Mouse (Mus musculus): ENCODE results near the gene Efhd1. TPM values are rescaled to one million over a fixed set of nuclear protein-coding genes. Genes with fewer than 3 reads are reported as not detected.

Gene Efhd1
- polyA plus RNA-seq, 1 experiment from 2014 or later: 1.7 TPM

- no peak for ATAC-seq (ENCODE audit: low FRiP score)
- H3K27ac ChIP-seq: no peak overlapping the region
- DNase-seq (ENCODE audit: low spot score): no peak
- no peaks in the 10 kb centered on the region for H3K4me1 ChIP-seq (replicated peaks; ENCODE audit: control insufficient read depth, insufficient read depth, low read length)
- no peaks in the 10 kb centered on the region for H3K36me3 ChIP-seq (replicated peaks; ENCODE audit: control insufficient read depth, insufficient read depth)
- peaks cover 5% of the 10 kb centered on the region; the same call in 1 of the 2 replicates for H3K9me3 ChIP-seq (ENCODE audit: control insufficient read depth, low read length)
- H3K4me3 ChIP-seq (replicated peaks; ENCODE audit: low read length): no peak overlapping the region
- no peaks in the 10 kb centered on the region for H3K27me3 ChIP-seq (ENCODE audit: control insufficient read depth, insufficient read depth, low read length)
- WGBS: 87% methylated on average over 8 of the region's 8 CpGs
- no peak overlapping the region for H3K4me2 ChIP-seq (replicated peaks)
- no peak overlapping the region for H3K9ac ChIP-seq
These were observed 49.8 kb downstream of the Efhd1 start for GRCm38 (mm10) chr1:87313843-87314570.

- no peak overlapping the region for H3K4me3 ChIP-seq (replicated peaks; ENCODE audit: low read length)
- H3K9ac ChIP-seq: no peak overlapping the region
- H3K36me3 ChIP-seq (replicated peaks; ENCODE audit: control insufficient read depth, insufficient read depth): no peaks in the 10 kb centered on the region
- DNase-seq (ENCODE audit: low spot score) (no peak), ATAC-seq (ENCODE audit: low FRiP score) (no peak)
- H3K4me2 ChIP-seq (replicated peaks): no peak overlapping the region
- no peaks in the 10 kb centered on the region for H3K4me1 ChIP-seq (replicated peaks; ENCODE audit: control insufficient read depth, insufficient read depth, low read length)
- peaks cover 20% of the 10 kb centered on the region for H3K9me3 ChIP-seq (ENCODE audit: control insufficient read depth, low read length)
- WGBS: 94% methylated on average over 2 of the region's 2 CpGs
- H3K27me3 ChIP-seq (ENCODE audit: control insufficient read depth, insufficient read depth, low read length): no peaks in the 10 kb centered on the region
- H3K27ac ChIP-seq: no peak overlapping the region
These were observed 51.3 kb downstream of the Efhd1 start for GRCm38 (mm10) chr1:87315431-87315830.

- no peaks in the 10 kb centered on the region for H3K4me1 ChIP-seq (replicated peaks; ENCODE audit: control insufficient read depth, insufficient read depth, low read length)
- ATAC-seq (ENCODE audit: low FRiP score) (no peak), DNase-seq (ENCODE audit: low spot score) (no peak)
- 74% methylated on average over 2 of the region's 2 CpGs for WGBS
- no peaks in the 10 kb centered on the region for H3K36me3 ChIP-seq (replicated peaks; ENCODE audit: control insufficient read depth, insufficient read depth)
- no peak overlapping the region for H3K4me2 ChIP-seq (replicated peaks)
- H3K27ac ChIP-seq: no peak overlapping the region
- H3K9ac ChIP-seq: no peak overlapping the region
- H3K27me3 ChIP-seq (ENCODE audit: control insufficient read depth, insufficient read depth, low read length): no peaks in the 10 kb centered on the region
- no peak overlapping the region for H3K4me3 ChIP-seq (replicated peaks; ENCODE audit: low read length)
- H3K9me3 ChIP-seq (ENCODE audit: control insufficient read depth, low read length): peaks cover 24% of the 10 kb centered on the region
These were observed 51.7 kb downstream of the Efhd1 start for GRCm38 (mm10) chr1:87315894-87316293.

GRCm38 (mm10) chr1:87316672-87317071, 52.5 kb downstream of the Efhd1 start:
- peaks cover 32% of the 10 kb centered on the region for H3K9me3 ChIP-seq (ENCODE audit: control insufficient read depth, low read length)
- no peak overlapping the region for H3K4me2 ChIP-seq (replicated peaks)
- no peak overlapping the region for H3K27ac ChIP-seq
- no peak overlapping the region for H3K4me3 ChIP-seq (replicated peaks; ENCODE audit: low read length)
- no peak overlapping the region for H3K9ac ChIP-seq
- no peaks in the 10 kb centered on the region for H3K27me3 ChIP-seq (ENCODE audit: control insufficient read depth, insufficient read depth, low read length)
- WGBS: 50% methylated on average over 3 of the region's 3 CpGs
- H3K36me3 ChIP-seq (replicated peaks; ENCODE audit: control insufficient read depth, insufficient read depth): no peaks in the 10 kb centered on the region
- ATAC-seq (ENCODE audit: low FRiP score): no peak
- peak; percentile 45 for DNase-seq (ENCODE audit: low spot score)
- no peaks in the 10 kb centered on the region for H3K4me1 ChIP-seq (replicated peaks; ENCODE audit: control insufficient read depth, insufficient read depth, low read length)

- no peak for ATAC-seq (ENCODE audit: low FRiP score)
- H3K9ac ChIP-seq: no peak overlapping the region
- no peak overlapping the region for H3K4me3 ChIP-seq (replicated peaks; ENCODE audit: low read length)
- no peak overlapping the region for H3K27ac ChIP-seq
- no peaks in the 10 kb centered on the region for H3K27me3 ChIP-seq (ENCODE audit: control insufficient read depth, insufficient read depth, low read length)
- H3K9me3 ChIP-seq (ENCODE audit: control insufficient read depth, low read length): peaks cover 34% of the 10 kb centered on the region
- H3K36me3 ChIP-seq (replicated peaks; ENCODE audit: control insufficient read depth, insufficient read depth): no peaks in the 10 kb centered on the region
- no peaks in the 10 kb centered on the region for H3K4me1 ChIP-seq (replicated peaks; ENCODE audit: control insufficient read depth, insufficient read depth, low read length)
- no peak for DNase-seq (ENCODE audit: low spot score)
- H3K4me2 ChIP-seq (replicated peaks): no peak overlapping the region
- WGBS: 9% methylated on average over 1 of the region's 1 CpGs
These were observed 56.9 kb downstream of the Efhd1 start for GRCm38 (mm10) chr1:87321071-87321470.

- no peak overlapping the region for H3K27ac ChIP-seq
- no peak overlapping the region for H3K4me2 ChIP-seq (replicated peaks)
- H3K9me3 ChIP-seq (ENCODE audit: control insufficient read depth, low read length): peaks cover 34% of the 10 kb centered on the region
- no peak for ATAC-seq (ENCODE audit: low FRiP score)
- H3K4me1 ChIP-seq (replicated peaks; ENCODE audit: control insufficient read depth, insufficient read depth, low read length): 0 out of 2 replicates have a peak, but pooled peaks cover under 1% of the 10 kb centered on the region
- H3K27me3 ChIP-seq (ENCODE audit: control insufficient read depth, insufficient read depth, low read length): no peaks in the 10 kb centered on the region
- no peak for DNase-seq (ENCODE audit: low spot score)
- WGBS: 93% methylated on average over 3 of the region's 3 CpGs
- H3K36me3 ChIP-seq (replicated peaks; ENCODE audit: control insufficient read depth, insufficient read depth): no peaks in the 10 kb centered on the region
- no peak overlapping the region for H3K4me3 ChIP-seq (replicated peaks; ENCODE audit: low read length)
- no peak overlapping the region for H3K9ac ChIP-seq
These were observed 58.6 kb downstream of the Efhd1 start for GRCm38 (mm10) chr1:87322778-87323177.

GRCm38 (mm10) chr1:87324649-87325048, 60.5 kb downstream of the Efhd1 start:
- no peak overlapping the region for H3K4me2 ChIP-seq (replicated peaks)
- H3K4me1 ChIP-seq (replicated peaks; ENCODE audit: control insufficient read depth, insufficient read depth, low read length): peaks cover 10% of the 10 kb centered on the region
- H3K27me3 ChIP-seq (ENCODE audit: control insufficient read depth, insufficient read depth, low read length): no peaks in the 10 kb centered on the region
- no peak overlapping the region for H3K9ac ChIP-seq
- DNase-seq (ENCODE audit: low spot score) (no peak), ATAC-seq (ENCODE audit: low FRiP score) (no peak)
- H3K27ac ChIP-seq: no peak overlapping the region
- peaks cover 22% of the 10 kb centered on the region for H3K9me3 ChIP-seq (ENCODE audit: control insufficient read depth, low read length)
- H3K4me3 ChIP-seq (replicated peaks; ENCODE audit: low read length): no peak overlapping the region
- H3K36me3 ChIP-seq (replicated peaks; ENCODE audit: control insufficient read depth, insufficient read depth): no peaks in the 10 kb centered on the region

GRCm38 (mm10) chr1:87326742-87327163, 62.6 kb downstream of the Efhd1 start, which contains the start of gene Gigyf2:
Gene Gigyf2 (plus strand): TSS chr1:87326998.
- DNase-seq (ENCODE audit: low spot score): peak; percentile 95
- Histone ChIP-seq H3K27me3 (ENCODE audit: control insufficient read depth, insufficient read depth, low read length) (no peaks in the 10 kb centered on the region), H3K36me3 (replicated peaks; ENCODE audit: control insufficient read depth, insufficient read depth) (no peaks in the 10 kb centered on the region), H3K9ac (peak within 1 kb of the TSS; percentile 94), H3K27ac (peak within 1 kb of the TSS; percentile 92), H3K4me1 (replicated peaks; ENCODE audit: control insufficient read depth, insufficient read depth, low read length) (peaks cover 10% of the 10 kb centered on the region), H3K4me3 (replicated peaks; ENCODE audit: low read length) (peak within 1 kb of the TSS; percentile 82), H3K4me2 (replicated peaks) (peak within 1 kb of the TSS; percentile 69), H3K9me3 (ENCODE audit: control insufficient read depth, low read length) (0 out of 2 replicates have a peak, but pooled peaks cover 1% of the 10 kb centered on the region)
- ATAC-seq (ENCODE audit: low FRiP score): peak; percentile 99
- 2% methylated on average over 22 of the region's 36 CpGs for WGBS

- Histone ChIP-seq H3K9me3 (ENCODE audit: control insufficient read depth, low read length) (no peaks in the 10 kb centered on the region), H3K27ac (peak overlapping the region; percentile 92), H3K4me2 (replicated peaks) (peak overlapping the region; percentile 69), H3K9ac (peak overlapping the region; percentile 94), H3K4me1 (replicated peaks; ENCODE audit: control insufficient read depth, insufficient read depth, low read length) (peaks cover 10% of the 10 kb centered on the region), H3K4me3 (replicated peaks; ENCODE audit: low read length) (peak overlapping the region; percentile 82), H3K36me3 (replicated peaks; ENCODE audit: control insufficient read depth, insufficient read depth) (no peaks in the 10 kb centered on the region), H3K27me3 (ENCODE audit: control insufficient read depth, insufficient read depth, low read length) (no peaks in the 10 kb centered on the region)
- WGBS: 0% methylated on average over 53 of the region's 53 CpGs
- DNase-seq (ENCODE audit: low spot score) (peak; percentile 28), ATAC-seq (ENCODE audit: low FRiP score) (peak; percentile 57)
These were observed 63.1 kb downstream of the Efhd1 start for GRCm38 (mm10) chr1:87327165-87327861.
